Mouse (Mus musculus) embryonic facial prominence, embryonic 14.5 days (tissue): ENCODE measurements around the gene Lpcat3. TPM values are rescaled to one million over a fixed set of nuclear protein-coding genes. Genes with fewer than 3 reads are reported as not detected.
"Not testable (repeated sequence)": the region's sequence is repeated elsewhere in the genome, so short reads cannot be mapped to it uniquely, and the experiment has no call there.

Experiments
- ATAC-seq: fragments of 200-750 bp; cut with Nextera tagmentation; 2 replicates; pipeline ENCODE4 v1.8.0; 2017; ENCODE audit warnings: low read depth, moderate number of reproducible peaks, moderate TSS enrichment
- DNase-seq: peaks from one replicate; pipeline ENCODE4 v3.0.0-alpha.2; 2015; ENCODE audit warnings: low spot score
- H3K27ac ChIP-seq: fragments of 300-500 bp; sonication (generic); replicated peaks from 2 replicates; pipeline ENCODE4 v1.5.1; 2014; ENCODE audit warnings: low read depth, mild to moderate bottlenecking, low read length, moderate library complexity
- H3K27me3 ChIP-seq: fragments of 300-500 bp; sonication (generic); replicated peaks from 2 replicates; pipeline ENCODE4 v1.6.1; 2014; ENCODE audit warnings: low read length; ENCODE audit not compliant: control insufficient read depth, insufficient read depth
- H3K36me3 ChIP-seq: fragments of 300-500 bp; sonication (generic); 2 replicates; pipeline ENCODE4 v1.6.1; 2014; ENCODE audit warnings: low read length, mixed read lengths; ENCODE audit not compliant: control insufficient read depth, insufficient read depth
- H3K4me1 ChIP-seq: fragments of 300-500 bp; sonication (generic); 2 replicates; pipeline ENCODE4 v1.6.1; 2014; ENCODE audit warnings: antibody characterized with exemption, low read length; ENCODE audit not compliant: control insufficient read depth, insufficient read depth
- H3K4me2 ChIP-seq: fragments of 300-500 bp; sonication (generic); 2 replicates; pipeline ENCODE4 v1.6.1; 2014; ENCODE audit warnings: low read depth, mild to moderate bottlenecking, low read length, moderate library complexity, mixed read lengths
- H3K4me3 ChIP-seq: fragments of 300-500 bp; sonication (generic); 2 replicates; pipeline ENCODE4 v1.5.1; 2014; ENCODE audit warnings: low read depth, mild to moderate bottlenecking, low read length
- H3K9ac ChIP-seq: fragments of 300-500 bp; sonication (generic); 2 replicates; pipeline ENCODE4 v1.6.1; 2014; ENCODE audit warnings: low read depth, mild to moderate bottlenecking, low read length, moderate library complexity, mixed read lengths
- H3K9me3 ChIP-seq: fragments of 300-500 bp; sonication (generic); 2 replicates; pipeline ENCODE4 v1.6.1; 2016; ENCODE audit warnings: low read length; ENCODE audit not compliant: control insufficient read depth
- WGBS: fragments of 180-500 bp; shearing (Covaris S2); extraction: QIAGEN DNeasy Blood & Tissue Kit; methylation state at CpG from one replicate; pipeline ENCODE4 v1.1.7; 2014; 5-methylcytosine and 5-hydroxymethylcytosine counted together
- polyA plus RNA-seq: library from polyadenylated mRNA; unstranded; fragments of >200 nt; fragmentation: Nextera tagmentation; extraction: Ambion mirVana; gene quantifications from 2 replicates; pipeline ENCODE4 v1.2.1, GENCODE M21; 2014

Lpcat3 gene
- 46.2 and 48.1 TPM in 2 replicates for polyA plus RNA-seq

- peak; percentile 99 for DNase-seq
- peak within 1 kb of the TSS; percentile 80 for H3K4me2 ChIP-seq
- H3K27ac ChIP-seq, result peak within 1 kb of the TSS; percentile 70
- H3K4me3 ChIP-seq, result peak within 1 kb of the TSS; percentile 59
- peaks cover 10% of the 10 kb centered on the region for H3K4me1 ChIP-seq
- WGBS, result 1% methylated on average over 28 of the region's 87 CpGs
- no peaks in the 10 kb centered on the region for H3K27me3 ChIP-seq
- ATAC-seq, result peak; percentile 97
- H3K9ac ChIP-seq, result peak within 1 kb of the TSS; percentile 66
- H3K36me3 ChIP-seq, result no peaks in the 10 kb centered on the region
- no peaks in the 10 kb centered on the region for H3K9me3 ChIP-seq
These were observed at the start of gene Lpcat3 for GRCm38 (mm10) chr6:124662477-124663423. Gene Lpcat3 (plus strand): TSS chr6:124663027.

DNA sequence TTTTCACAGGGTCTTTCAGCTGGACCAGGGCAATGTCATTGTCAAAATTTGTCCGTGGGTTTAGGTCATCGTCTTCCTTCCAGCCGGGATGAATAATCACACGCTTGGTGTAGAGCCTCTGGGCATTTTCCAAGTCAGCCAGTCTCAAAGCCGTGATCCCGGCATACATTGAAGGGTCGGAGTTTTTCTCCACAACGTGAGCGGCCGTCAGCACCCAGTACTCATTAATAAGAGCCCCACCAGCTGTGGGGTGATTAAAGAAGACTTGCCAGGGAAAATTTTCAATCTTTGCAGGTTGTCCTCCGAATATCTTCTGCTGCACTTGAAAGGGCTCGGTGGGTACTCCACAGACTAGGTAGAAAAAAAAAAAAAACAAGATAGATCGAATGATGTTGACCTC is 37.2 kb upstream of the Lpcat3 start:
- Histone ChIP-seq H3K9me3 (no peaks in the 10 kb centered on the region), H3K4me3 (no peak overlapping the region), H3K4me2 (no peak overlapping the region), H3K36me3 (no peaks in the 10 kb centered on the region), H3K27me3 (no peaks in the 10 kb centered on the region), H3K4me1 (no peaks in the 10 kb centered on the region), H3K9ac (no peak overlapping the region), H3K27ac (no peak overlapping the region)
- whole genome bisulfite sequencing, result 85% methylated on average over 13 of the region's 13 CpGs
- ATAC-seq, result no peak
- DNase-seq, result no peak

DNA sequence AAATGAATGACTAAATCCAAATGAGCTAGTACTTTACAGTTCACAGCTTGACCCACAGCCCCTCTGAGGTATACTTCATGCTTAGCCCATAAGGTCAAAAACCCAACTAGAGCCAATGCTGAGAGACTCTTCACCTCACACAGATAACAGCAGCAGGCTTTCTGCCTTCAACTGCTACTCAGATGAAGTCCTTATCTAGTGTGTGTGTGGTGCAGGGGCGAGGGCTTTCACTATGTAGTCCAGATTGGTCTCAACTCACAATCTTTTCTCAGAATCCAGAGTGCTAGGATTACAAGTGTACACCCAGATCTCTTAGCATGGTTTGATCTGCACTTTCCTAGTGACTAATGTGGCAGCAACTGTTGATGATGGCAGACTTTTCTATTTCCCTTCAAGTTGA is 36.6 kb upstream of the Lpcat3 start:
- H3K4me1 ChIP-seq, H3K4me3 ChIP-seq, H3K27ac ChIP-seq, H3K36me3 ChIP-seq, H3K9ac ChIP-seq, H3K9me3 ChIP-seq, ATAC-seq, H3K27me3 ChIP-seq, DNase-seq, H3K4me2 ChIP-seq: not testable (repeated sequence)
- WGBS, result 40% methylated on average over 1 of the region's 1 CpGs

GRCm38 (mm10) chr6:124630763-124631162 is 32.1 kb upstream of the Lpcat3 start:
- H3K4me1 ChIP-seq, result no peaks in the 10 kb centered on the region
- 93% methylated on average over 4 of the region's 4 CpGs for WGBS
- no peak overlapping the region for H3K9ac ChIP-seq

DNA sequence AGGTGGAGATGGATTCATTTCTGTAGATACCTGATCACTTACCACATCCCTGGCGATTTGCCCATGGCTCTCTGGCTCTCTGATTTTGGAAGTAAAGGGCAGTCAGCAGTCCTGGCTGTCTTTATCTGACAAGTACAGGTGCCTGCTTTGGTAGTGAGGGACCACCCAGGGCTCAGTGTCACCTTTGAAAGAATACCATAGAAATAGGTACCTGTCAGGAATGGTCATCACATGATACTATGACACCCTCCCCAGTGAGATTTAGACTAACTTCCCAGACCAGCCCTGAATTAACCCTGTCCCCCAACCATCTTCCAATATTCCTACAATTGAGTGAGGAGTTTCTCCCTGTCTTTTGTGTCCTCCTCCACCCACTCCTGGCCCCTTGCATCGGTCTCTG is 26.8 kb upstream of the Lpcat3 start, which contains the start of gene C1s2:
TSS of gene C1s2 (minus strand) at position 101 of the 400 bp plus-strand sequence.
- not testable (repeated sequence) for ATAC-seq, DNase-seq
- 64% methylated on average over 2 of the region's 2 CpGs for WGBS

More at GRCm38 (mm10) chr6:124630763-124631162, 32.1 kb upstream of the Lpcat3 start:
- H3K4me2 ChIP-seq, result no peak overlapping the region
- DNase-seq, result no peak
- H3K9me3 ChIP-seq, result no peaks in the 10 kb centered on the region
- ATAC-seq, result no peak
- H3K36me3 ChIP-seq, result no peaks in the 10 kb centered on the region
- H3K4me3 ChIP-seq, result no peak overlapping the region
- no peaks in the 10 kb centered on the region for H3K27me3 ChIP-seq
- no peak overlapping the region for H3K27ac ChIP-seq

DNA sequence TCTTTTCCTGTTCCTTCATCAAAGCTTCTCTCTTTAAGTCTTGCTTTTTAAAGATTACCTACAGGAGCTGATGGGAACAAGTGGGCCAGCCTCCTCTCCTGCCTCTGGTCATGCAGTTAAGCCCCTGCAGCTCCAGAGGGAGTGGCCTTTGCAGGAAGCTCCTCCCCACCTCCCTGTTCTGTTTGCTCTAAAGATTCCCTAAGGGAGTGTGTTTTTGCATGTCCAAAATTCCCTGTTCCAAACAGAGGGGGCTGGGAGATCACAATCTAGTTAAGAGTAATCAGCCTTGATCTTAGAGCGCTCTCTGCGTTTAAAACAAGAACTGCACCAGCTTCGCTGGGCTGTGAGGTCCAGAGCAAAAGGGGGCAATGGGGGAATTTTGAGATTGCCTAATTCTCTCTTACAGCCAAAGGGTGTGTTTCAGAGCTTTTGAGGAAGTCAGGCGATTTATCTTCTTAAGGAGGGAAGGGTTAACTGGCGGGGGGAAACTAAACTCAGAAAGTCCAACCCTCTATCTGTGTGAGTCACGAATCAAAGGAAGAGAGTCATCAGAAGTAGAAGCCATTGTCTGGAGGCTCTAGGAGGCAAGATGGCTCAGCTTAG is 25.9 kb upstream of the Lpcat3 start:
- H3K36me3 ChIP-seq, H3K27ac ChIP-seq, H3K9me3 ChIP-seq, H3K9ac ChIP-seq, ATAC-seq, DNase-seq, H3K4me2 ChIP-seq, H3K27me3 ChIP-seq, H3K4me3 ChIP-seq, H3K4me1 ChIP-seq: not testable (repeated sequence)
- WGBS, result 36% methylated on average over 6 of the region's 6 CpGs

More for the DNA sequence above, 26.8 kb upstream of the Lpcat3 start, which contains the start of gene C1s2:
- H3K27ac ChIP-seq, H3K36me3 ChIP-seq, H3K9ac ChIP-seq, H3K4me1 ChIP-seq, H3K4me3 ChIP-seq, H3K9me3 ChIP-seq, H3K27me3 ChIP-seq, H3K4me2 ChIP-seq: not testable (repeated sequence)

- Histone ChIP-seq H3K27ac (no peak overlapping the region), H3K36me3 (no peaks in the 10 kb centered on the region), H3K9me3 (no peaks in the 10 kb centered on the region), H3K4me2 (no peak overlapping the region), H3K4me1 (no peaks in the 10 kb centered on the region), H3K9ac (no peak overlapping the region), H3K4me3 (no peak overlapping the region), H3K27me3 (no peaks in the 10 kb centered on the region)
- ATAC-seq, result no peak
- 82% methylated on average over 3 of the region's 4 CpGs for WGBS
- no peak for DNase-seq
These were observed 22.8 kb upstream of the Lpcat3 start for GRCm38 (mm10) chr6:124640041-124640440.

- ATAC-seq (no peak), DNase-seq (peak; percentile 22)
- Histone ChIP-seq H3K4me1 (no peaks in the 10 kb centered on the region), H3K4me3 (no peak overlapping the region), H3K27ac (no peak overlapping the region), H3K27me3 (no peaks in the 10 kb centered on the region), H3K9me3 (no peaks in the 10 kb centered on the region), H3K9ac (no peak overlapping the region), H3K4me2 (no peak overlapping the region), H3K36me3 (no peaks in the 10 kb centered on the region)
- 41% methylated on average over 8 of the region's 8 CpGs for WGBS
These were observed 21.8 kb upstream of the Lpcat3 start for GRCm38 (mm10) chr6:124640997-124641396.
